24 mouse cellular contexts compared by ENCODE assay signal in the genomic region with DNA sequence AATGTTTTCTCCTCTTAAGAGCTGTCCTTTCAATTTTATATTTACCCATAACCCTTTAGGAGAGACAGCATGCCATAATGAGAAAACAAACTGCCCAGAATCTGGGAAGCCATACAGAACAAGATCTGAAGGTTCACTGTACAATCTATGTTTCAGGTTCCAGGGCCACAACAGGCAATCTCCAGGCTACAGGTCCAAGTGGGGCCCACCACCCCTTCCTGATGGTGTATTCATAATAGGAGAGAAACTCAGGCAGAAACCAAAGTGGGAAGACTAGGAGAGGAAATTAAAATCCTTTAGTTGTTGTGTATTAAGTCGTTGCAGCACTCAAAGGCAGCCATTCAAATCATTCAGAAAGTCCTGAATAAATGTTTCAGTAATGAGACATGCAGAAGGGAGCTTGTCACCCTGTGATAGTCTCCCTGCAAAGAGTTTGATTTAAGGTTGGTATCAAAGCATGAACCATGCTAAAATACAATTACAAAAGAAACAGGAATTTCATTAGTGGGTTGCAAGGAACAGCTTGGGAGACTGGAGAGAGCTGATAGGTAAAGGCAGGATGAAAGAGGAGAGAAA.
DNase-seq lines count a peak whose midpoint lies in the region; ATAC-seq and TF ChIP-seq lines count a peak whose summit lies in the region.
"Had no signal": no experiment of that assay in that cellular context is flagged by ENCODE, and none has a peak within 500 bp of the region (broad histone marks: within the 10 kb centered on the region; RNA-seq: fewer than 3 reads in every experiment).

No protein-coding gene starts in this region.

- H3K27me3 ChIP-seq in hindbrain, embryonic 11.5 days (ENCODE audit: control insufficient read depth, insufficient read depth, low read length), result no peaks in the 10 kb centered on the region
- H3K27me3 ChIP-seq in hindbrain, postnatal 0 days (ENCODE audit: insufficient read depth, low read length), result no peaks in the 10 kb centered on the region
- H3K27me3 ChIP-seq in forebrain, embryonic 14.5 days (replicated peaks; ENCODE audit: control insufficient read depth, insufficient read depth, low read length), result no peaks in the 10 kb centered on the region
- no peaks in the 10 kb centered on the region for H3K27me3 ChIP-seq in midbrain, embryonic 12.5 days
- H3K27me3 ChIP-seq: heart, embryonic 12.5 days; hindbrain, embryonic 15.5 days; limb, embryonic 15.5 days; megakaryocyte, embryonic 14.5 days had no signal

- no peak for DNase-seq in hindbrain, embryonic 11.5 days (ENCODE audit: low spot score)
- DNase-seq in hindbrain, postnatal 0 days (ENCODE audit: low spot score), result no peak
- peak; percentile 62 for DNase-seq in forebrain, embryonic 14.5 days (ENCODE audit: low spot score)
- no peak for DNase-seq in cerebellum, postnatal 36 days
- DNase-seq in left cerebral cortex, postnatal 36 days (ENCODE audit: low spot score in 2 of 2), result no peak
- DNase-seq: adrenal gland, postnatal 14 days; cerebellum, adult 9-11 months; gastrocnemius, postnatal 25 days; heart, adult 18-20 months; heart, postnatal 10 days; kidney, postnatal 4 days; left cerebral cortex, postnatal 4 days; lung, embryonic 14.5 days had no signal

- H3K4me1 ChIP-seq in hindbrain, embryonic 11.5 days (replicated peaks; ENCODE audit: control insufficient read depth, insufficient read depth, low read length), result no peaks in the 10 kb centered on the region
- H3K4me1 ChIP-seq in hindbrain, postnatal 0 days (ENCODE audit: insufficient read depth, low read length), result no peaks in the 10 kb centered on the region
- peaks cover 35% of the 10 kb centered on the region for H3K4me1 ChIP-seq in bone marrow macrophage, adult 2 months (ENCODE audit: control insufficient read depth, insufficient read depth, low read length)
- no peaks in the 10 kb centered on the region; the same call in 1 of the 2 replicates for H3K4me1 ChIP-seq in forebrain, embryonic 14.5 days (ENCODE audit: control insufficient read depth, insufficient read depth, low read length)
- peaks cover 10% of the 10 kb centered on the region for H3K4me1 ChIP-seq in midbrain, embryonic 12.5 days
- H3K4me1 ChIP-seq: heart, embryonic 12.5 days; hindbrain, embryonic 15.5 days; limb, embryonic 15.5 days had no signal

- H3K36me3 ChIP-seq in hindbrain, embryonic 11.5 days (ENCODE audit: control insufficient read depth, insufficient read depth, low read length), result no peaks in the 10 kb centered on the region
- H3K36me3 ChIP-seq in hindbrain, postnatal 0 days (ENCODE audit: insufficient read depth, low read length), result no peaks in the 10 kb centered on the region
- no peaks in the 10 kb centered on the region for H3K36me3 ChIP-seq in forebrain, embryonic 14.5 days (ENCODE audit: control insufficient read depth, insufficient read depth, low read length)
- no peaks in the 10 kb centered on the region for H3K36me3 ChIP-seq in midbrain, embryonic 12.5 days
- H3K36me3 ChIP-seq: heart, embryonic 12.5 days; hindbrain, embryonic 15.5 days; limb, embryonic 15.5 days had no signal

- no peaks in the 10 kb centered on the region for H3K9me3 ChIP-seq in hindbrain, embryonic 11.5 days (ENCODE audit: control insufficient read depth, low read length)
- no peaks in the 10 kb centered on the region for H3K9me3 ChIP-seq in hindbrain, postnatal 0 days (ENCODE audit: low read length)
- H3K9me3 ChIP-seq in forebrain, embryonic 14.5 days (replicated peaks; ENCODE audit: control insufficient read depth, low read length), result no peaks in the 10 kb centered on the region
- no peaks in the 10 kb centered on the region for H3K9me3 ChIP-seq in midbrain, embryonic 12.5 days
- H3K9me3 ChIP-seq: hindbrain, embryonic 15.5 days; limb, embryonic 15.5 days; megakaryocyte, embryonic 14.5 days had no signal

- 44% methylated on average over 1 of the region's 1 CpGs for WGBS in hindbrain, embryonic 11.5 days
- 9% methylated on average over 1 of the region's 1 CpGs for WGBS in hindbrain, postnatal 0 days
- 9% methylated on average over 1 of the region's 1 CpGs for WGBS in forebrain, embryonic 14.5 days
- 12% methylated on average over 1 of the region's 1 CpGs for WGBS in midbrain, embryonic 12.5 days

- peak; percentile 54 for ATAC-seq in hindbrain, embryonic 11.5 days (ENCODE audit: low FRiP score)
- ATAC-seq in hindbrain, postnatal 0 days, result no peak
- peak; percentile 79 for ATAC-seq in forebrain, embryonic 14.5 days
- peak; percentile 80 for ATAC-seq in midbrain, embryonic 12.5 days (ENCODE audit: low FRiP score, low read depth)
- ATAC-seq: CD4-positive, CD25-positive, alpha-beta regulatory T cell, adult 4 months; intestine, postnatal 0 days had no signal

- TF ChIP-seq CTCF in hindbrain, postnatal 0 days (IDR thresholded peaks at IDR 0.05; ENCODE audit: low read depth), result no peak
- TF ChIP-seq CTCF in bone marrow macrophage, adult 2 months (IDR thresholded peaks at IDR 0.05; ENCODE audit: low read depth, low read length), result no peak

- H3K4me2 ChIP-seq in hindbrain, embryonic 11.5 days (replicated peaks; ENCODE audit: low read depth, low read length), result no peak overlapping the region
- no peak overlapping the region for H3K4me2 ChIP-seq in hindbrain, postnatal 0 days (ENCODE audit: low read depth, low read length)
- no peak overlapping the region for H3K4me2 ChIP-seq in forebrain, embryonic 14.5 days (ENCODE audit: low read length)
- no peak overlapping the region for H3K4me2 ChIP-seq in midbrain, embryonic 12.5 days (replicated peaks)
- H3K4me2 ChIP-seq: heart, embryonic 12.5 days; hindbrain, embryonic 15.5 days; limb, embryonic 15.5 days; lung, embryonic 14.5 days had no signal

- intact Hi-C loops in left cerebral cortex, postnatal 36 days (cut with DNase I), result no loop called here

- no peak overlapping the region for H3K4me3 ChIP-seq in hindbrain, embryonic 11.5 days (ENCODE audit: low read depth, low read length)
- H3K4me3 ChIP-seq in hindbrain, postnatal 0 days (ENCODE audit: low read length), result no peak overlapping the region
- H3K4me3 ChIP-seq in bone marrow macrophage, adult 2 months (ENCODE audit: insufficient read depth, low read length), result no peak overlapping the region
- no peak overlapping the region for H3K4me3 ChIP-seq in forebrain, embryonic 14.5 days (ENCODE audit: low read depth, low read length)
- no peak overlapping the region for H3K4me3 ChIP-seq in midbrain, embryonic 12.5 days
- H3K4me3 ChIP-seq: heart, embryonic 12.5 days; hindbrain, embryonic 15.5 days; left cerebral cortex, adult 2 months; limb, embryonic 15.5 days; megakaryocyte, embryonic 14.5 days had no signal

- H3K27ac ChIP-seq in hindbrain, embryonic 11.5 days (ENCODE audit: low read depth, low read length), result 0 out of 2 replicates have a peak overlapping the region, but pooled peaks have one; percentile 2
- no peak overlapping the region for H3K27ac ChIP-seq in hindbrain, postnatal 0 days
- H3K27ac ChIP-seq in bone marrow macrophage, adult 2 months (ENCODE audit: insufficient read depth, low read depth, low read length), result peak overlapping the region; percentile 47
- no peak overlapping the region for H3K27ac ChIP-seq in forebrain, embryonic 14.5 days (ENCODE audit: low read depth, low read length)
- H3K27ac ChIP-seq in midbrain, embryonic 12.5 days (replicated peaks), result no peak overlapping the region
- H3K27ac ChIP-seq: hindbrain, embryonic 15.5 days; left cerebral cortex, adult 2 months; limb, embryonic 15.5 days; liver, embryonic 14.5 days; stomach, postnatal 0 days had no signal

- no peak overlapping the region for H3K9ac ChIP-seq in hindbrain, embryonic 11.5 days (ENCODE audit: low read depth, low read length)
- no peak overlapping the region for H3K9ac ChIP-seq in hindbrain, postnatal 0 days (replicated peaks; ENCODE audit: low read length)
- no peak overlapping the region for H3K9ac ChIP-seq in forebrain, embryonic 14.5 days (ENCODE audit: low read length)
- no peak overlapping the region for H3K9ac ChIP-seq in midbrain, embryonic 12.5 days (replicated peaks)
- H3K9ac ChIP-seq: heart, embryonic 12.5 days; hindbrain, embryonic 15.5 days; limb, embryonic 15.5 days; liver, embryonic 14.5 days; lung, embryonic 14.5 days had no signal

- no peak for TF ChIP-seq POLR2A in bone marrow macrophage, adult 2 months (IDR thresholded peaks at IDR 0.05; ENCODE audit: borderline replicate concordance, low read depth, low read length)

Comparison
In these comparisons a context has a peak if more than half of its experiments do, and no peak if none do; other contexts are left out.
1. H3K27ac ChIP-seq: peak in hindbrain, embryonic 11.5 days (single experiment) and bone marrow macrophage, adult 2 months (single experiment); none in hindbrain, postnatal 0 days (single experiment), forebrain, embryonic 14.5 days (single experiment) and midbrain, embryonic 12.5 days (single experiment).